Mouse (Mus musculus) lung, postnatal 0 days (tissue): ENCODE measurements at regions not wholly inside any gene's neighbourhood (a gene's known extent, or its start where the extent isn't known, plus 50 kb on each side); places are given as distances from the start of the nearest gene placed in this dataset.

Source experiments
- CTCF ChIP-seq: IDR thresholded peaks from 2 replicates; pipeline ENCODE4 v1.5.1; 2016; ENCODE audit warnings: antibody characterized with exemption, mild to moderate bottlenecking
- EP300 ChIP-seq: IDR thresholded peaks from 2 replicates; pipeline ENCODE4 v1.6.1; 2016; ENCODE audit warnings: antibody characterized with exemption, mild to moderate bottlenecking, control low read depth

- no peak for TF ChIP-seq EP300
- no peak for TF ChIP-seq CTCF
These were observed 191.6 kb downstream of the Papss1 start for GRCm38 (mm10) chr3:131756126-131756525.
